Mouse (Mus musculus): Measurements from ENCODE around the gene Slc9a3r1. TPM values are rescaled to one million over a fixed set of nuclear protein-coding genes. Genes with fewer than 3 reads are reported as not detected.

The Slc9a3r1 gene
- 34.6 and 35.4 TPM in 2 replicates for polyA plus RNA-seq (2016; fragmentation: Nextera tagmentation; extraction: Ambion mirVana)

DNA sequence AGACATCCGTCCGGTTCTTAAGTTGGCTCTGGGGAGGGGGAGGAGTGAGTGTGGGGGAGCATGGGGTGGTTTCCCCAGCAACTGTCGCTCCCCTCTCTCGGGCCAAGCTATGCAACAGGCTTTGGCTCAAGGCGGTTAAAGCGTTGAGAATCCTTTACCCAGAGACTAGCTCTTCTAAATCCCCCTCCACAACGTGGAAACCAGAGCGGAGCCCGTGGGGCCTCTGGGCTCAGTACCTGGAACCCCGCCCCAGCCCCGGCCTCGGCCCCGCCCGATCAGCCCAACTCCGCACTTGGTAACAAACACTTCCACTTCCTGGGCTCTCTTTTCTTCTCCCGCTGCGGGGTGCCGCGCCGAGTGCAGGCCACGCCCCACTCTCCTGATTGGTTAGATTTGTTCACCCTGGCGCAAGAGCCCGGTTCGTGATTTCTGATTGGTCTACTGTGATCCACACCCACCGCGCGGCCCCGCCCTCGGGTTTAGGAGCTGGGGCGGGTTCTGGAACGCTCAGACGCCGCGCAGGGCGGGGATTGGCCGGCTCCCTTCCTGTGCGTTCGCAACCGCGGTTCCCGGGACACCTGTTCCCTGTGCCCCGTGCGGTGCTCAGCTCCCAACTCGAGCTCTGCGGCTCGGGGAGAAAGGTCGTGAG, at the start of gene Slc9a3r1:
Slc9a3r1 (plus strand) TSS at position 510 of the 649 bp plus-strand sequence.
- WGBS = under 1% methylated on average over 47 of the region's 47 CpGs
- peak; percentile 94 for ATAC-seq (ENCODE audit: insufficient number of reproducible peaks, insufficient read depth, low FRiP score, low TSS enrichment)
- peak within 1 kb of the TSS; percentile 56 for H3K9ac ChIP-seq
- peak within 1 kb of the TSS; percentile 25; the same call in 1 of the 2 replicates for H3K27ac ChIP-seq
- peaks cover 43% of the 10 kb centered on the region for H3K27me3 ChIP-seq
- no peaks in the 10 kb centered on the region for H3K36me3 ChIP-seq
- H3K4me3 ChIP-seq = peak within 1 kb of the TSS; percentile 65
- peaks cover 31% of the 10 kb centered on the region for H3K4me1 ChIP-seq
- no peaks in the 10 kb centered on the region for H3K9me3 ChIP-seq
- peak within 1 kb of the TSS; percentile 90 for H3K4me2 ChIP-seq (replicated peaks)

- Histone ChIP-seq H3K4me1 (no peaks in the 10 kb centered on the region), H3K27ac (no peak overlapping the region), H3K36me3 (no peaks in the 10 kb centered on the region), H3K4me2 (replicated peaks) (no peak overlapping the region), H3K4me3 (no peak overlapping the region), H3K9ac (no peak overlapping the region), H3K27me3 (no peaks in the 10 kb centered on the region), H3K9me3 (no peaks in the 10 kb centered on the region)
- WGBS = 70% methylated on average over 9 of the region's 9 CpGs
- ATAC-seq (ENCODE audit: insufficient number of reproducible peaks, insufficient read depth, low FRiP score, low TSS enrichment) = no peak
These were observed 43.7 kb upstream of the Slc9a3r1 start for GRCm38 (mm10) chr11:115119409-115119808.

- no peak for ATAC-seq (ENCODE audit: insufficient number of reproducible peaks, insufficient read depth, low FRiP score, low TSS enrichment)
These were observed 34.7 kb upstream of the Slc9a3r1 start for GRCm38 (mm10) chr11:115128483-115128882.

DNA sequence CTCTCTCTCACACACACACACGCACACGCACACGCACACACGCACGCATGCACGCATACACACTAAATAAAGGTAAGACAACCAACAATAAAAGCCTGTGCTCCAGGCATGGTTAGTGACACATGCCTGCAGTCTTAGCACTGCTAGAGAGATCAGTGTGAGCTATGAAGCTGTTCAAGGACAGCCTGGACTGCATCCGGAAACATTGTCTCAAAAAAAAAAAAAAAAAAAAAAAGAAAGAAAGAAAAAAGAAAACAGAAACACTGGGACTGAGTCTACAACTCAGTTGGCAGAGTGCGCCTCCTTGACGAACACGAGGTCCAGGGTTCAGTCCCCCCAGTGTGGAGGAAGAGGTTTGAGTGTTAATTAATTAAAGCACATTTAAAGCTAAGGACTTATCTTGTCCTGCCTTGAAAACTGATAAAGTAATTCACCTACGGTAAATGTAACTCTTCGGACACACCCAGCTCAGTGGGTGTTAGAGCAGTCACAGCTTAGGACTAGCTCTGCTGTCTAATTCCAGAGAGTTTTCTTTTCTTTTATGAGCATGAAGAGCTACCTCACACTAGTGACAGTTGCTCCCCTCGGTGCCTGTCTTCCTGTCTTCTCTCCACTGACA, 33.5 kb upstream of the Slc9a3r1 start:
- no peak overlapping the region for H3K4me2 ChIP-seq (replicated peaks)
- no peak overlapping the region for H3K27ac ChIP-seq
- H3K27me3 ChIP-seq = no peaks in the 10 kb centered on the region
- no peaks in the 10 kb centered on the region for H3K4me1 ChIP-seq
- no peak for ATAC-seq (ENCODE audit: insufficient number of reproducible peaks, insufficient read depth, low FRiP score, low TSS enrichment)
- no peaks in the 10 kb centered on the region for H3K9me3 ChIP-seq
- no peak overlapping the region for H3K4me3 ChIP-seq
- no peaks in the 10 kb centered on the region for H3K36me3 ChIP-seq
- WGBS = 88% methylated on average over 13 of the region's 13 CpGs
- H3K9ac ChIP-seq = no peak overlapping the region

More at GRCm38 (mm10) chr11:115128483-115128882, 34.7 kb upstream of the Slc9a3r1 start:
- H3K4me1 ChIP-seq = no peaks in the 10 kb centered on the region
- no peaks in the 10 kb centered on the region for H3K36me3 ChIP-seq
- no peak overlapping the region for H3K27ac ChIP-seq
- no peaks in the 10 kb centered on the region for H3K9me3 ChIP-seq
- no peak overlapping the region for H3K9ac ChIP-seq
- no peaks in the 10 kb centered on the region for H3K27me3 ChIP-seq
- H3K4me2 ChIP-seq (replicated peaks) = no peak overlapping the region
- WGBS = 69% methylated on average over 4 of the region's 4 CpGs
- H3K4me3 ChIP-seq = no peak overlapping the region

GRCm38 (mm10) chr11:115131768-115132381, 31.3 kb upstream of the Slc9a3r1 start:
- Histone ChIP-seq H3K4me2 (replicated peaks) (no peak overlapping the region), H3K4me1 (no peaks in the 10 kb centered on the region), H3K27ac (no peak overlapping the region), H3K4me3 (no peak overlapping the region), H3K36me3 (no peaks in the 10 kb centered on the region), H3K27me3 (no peaks in the 10 kb centered on the region), H3K9me3 (no peaks in the 10 kb centered on the region), H3K9ac (no peak overlapping the region)
- WGBS = 80% methylated on average over 8 of the region's 8 CpGs
- ATAC-seq (ENCODE audit: insufficient number of reproducible peaks, insufficient read depth, low FRiP score, low TSS enrichment) = no peak

GRCm38 (mm10) chr11:115133800-115134199, 29.3 kb upstream of the Slc9a3r1 start, which contains the start of gene Cd300lf:
Gene Cd300lf, minus strand, starts transcription at chr11:115133992.
- Histone ChIP-seq H3K4me3 (no peak within 1 kb of the TSS), H3K27me3 (no peaks in the 10 kb centered on the region), H3K4me1 (no peaks in the 10 kb centered on the region), H3K36me3 (no peaks in the 10 kb centered on the region), H3K9ac (no peak within 1 kb of the TSS), H3K27ac (no peak within 1 kb of the TSS), H3K9me3 (no peaks in the 10 kb centered on the region), H3K4me2 (replicated peaks) (no peak within 1 kb of the TSS)
- WGBS = 81% methylated on average over 8 of the region's 8 CpGs
- no peak for ATAC-seq (ENCODE audit: insufficient number of reproducible peaks, insufficient read depth, low FRiP score, low TSS enrichment)

DNA sequence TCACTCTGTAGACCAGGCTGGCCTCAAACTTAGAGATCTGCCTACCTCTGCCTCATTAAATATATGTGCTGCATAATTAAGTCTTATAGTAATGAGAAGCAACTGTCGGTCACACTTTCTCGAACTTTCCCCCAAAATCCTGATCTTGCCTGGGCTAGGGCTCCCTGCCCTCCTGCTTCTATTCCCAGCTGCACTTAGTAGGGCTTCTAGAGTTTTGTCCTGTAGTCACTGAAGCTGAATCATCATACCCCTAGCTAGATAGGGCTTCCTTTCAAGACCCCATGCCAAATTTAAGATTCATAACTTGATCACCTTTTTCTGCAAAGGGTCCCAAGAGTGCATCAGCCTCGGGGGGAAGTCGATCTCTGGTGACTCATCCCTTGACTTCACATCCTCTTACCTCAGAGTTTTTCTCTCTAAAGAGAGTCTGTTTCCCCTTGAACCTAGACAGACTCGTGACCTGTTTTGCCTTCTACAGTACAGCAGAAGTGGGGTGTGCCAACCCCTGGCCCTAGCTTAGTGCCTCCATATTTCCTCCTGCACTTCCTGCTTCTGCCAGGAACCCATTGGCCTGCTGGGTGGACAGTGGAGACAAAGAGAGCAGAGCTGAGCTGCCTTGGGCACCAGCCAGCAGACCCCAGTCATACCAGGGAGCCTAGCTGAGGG, 24.4 kb upstream of the Slc9a3r1 start:
- no peak overlapping the region for H3K27ac ChIP-seq
- H3K9me3 ChIP-seq = no peaks in the 10 kb centered on the region
- H3K36me3 ChIP-seq = no peaks in the 10 kb centered on the region
- H3K27me3 ChIP-seq = no peaks in the 10 kb centered on the region; the same call in 1 of the 2 replicates
- no peak overlapping the region for H3K9ac ChIP-seq
- H3K4me2 ChIP-seq (replicated peaks) = no peak overlapping the region
- ATAC-seq (ENCODE audit: insufficient number of reproducible peaks, insufficient read depth, low FRiP score, low TSS enrichment) = no peak
- no peak overlapping the region for H3K4me3 ChIP-seq
- H3K4me1 ChIP-seq = no peaks in the 10 kb centered on the region
- WGBS = 75% methylated on average over 5 of the region's 5 CpGs

GRCm38 (mm10) chr11:115141970-115142369, 21.2 kb upstream of the Slc9a3r1 start:
- no peak for ATAC-seq (ENCODE audit: insufficient number of reproducible peaks, insufficient read depth, low FRiP score, low TSS enrichment)

GRCm38 (mm10) chr11:115147813-115148212, 15.3 kb upstream of the Slc9a3r1 start:
- WGBS = 81% methylated on average over 4 of the region's 4 CpGs
- Histone ChIP-seq H3K27me3 (0 out of 2 replicates have a peak, but pooled peaks cover 2% of the 10 kb centered on the region), H3K4me3 (no peak overlapping the region), H3K9me3 (no peaks in the 10 kb centered on the region), H3K27ac (no peak overlapping the region), H3K9ac (no peak overlapping the region), H3K4me1 (peaks cover 9% of the 10 kb centered on the region; the same call in 1 of the 2 replicates), H3K4me2 (replicated peaks) (no peak overlapping the region), H3K36me3 (no peaks in the 10 kb centered on the region)
- ATAC-seq (ENCODE audit: insufficient number of reproducible peaks, insufficient read depth, low FRiP score, low TSS enrichment) = no peak

More at GRCm38 (mm10) chr11:115141970-115142369, 21.2 kb upstream of the Slc9a3r1 start:
- Histone ChIP-seq H3K27me3 (no peaks in the 10 kb centered on the region; the same call in 1 of the 2 replicates), H3K27ac (no peak overlapping the region), H3K4me3 (no peak overlapping the region), H3K36me3 (no peaks in the 10 kb centered on the region), H3K4me2 (replicated peaks) (no peak overlapping the region), H3K9ac (no peak overlapping the region), H3K4me1 (no peaks in the 10 kb centered on the region), H3K9me3 (no peaks in the 10 kb centered on the region)
- WGBS = 76% methylated on average over 2 of the region's 2 CpGs

GRCm38 (mm10) chr11:115150741-115151254, 12.3 kb upstream of the Slc9a3r1 start:
- no peak overlapping the region for H3K4me3 ChIP-seq
- WGBS = 65% methylated on average over 6 of the region's 6 CpGs
- peaks cover 16% of the 10 kb centered on the region; the same call in 1 of the 2 replicates for H3K4me1 ChIP-seq
- H3K4me2 ChIP-seq (replicated peaks) = no peak overlapping the region
- H3K9me3 ChIP-seq = no peaks in the 10 kb centered on the region
- peaks cover 31% of the 10 kb centered on the region for H3K27me3 ChIP-seq
- H3K36me3 ChIP-seq = no peaks in the 10 kb centered on the region
- ATAC-seq (ENCODE audit: insufficient number of reproducible peaks, insufficient read depth, low FRiP score, low TSS enrichment) = no peak
- H3K27ac ChIP-seq = no peak overlapping the region
- no peak overlapping the region for H3K9ac ChIP-seq

- peaks cover 41% of the 10 kb centered on the region for H3K27me3 ChIP-seq
These were observed 11.2 kb upstream of the Slc9a3r1 start for GRCm38 (mm10) chr11:115151755-115152429.

More at GRCm38 (mm10) chr11:115151755-115152429, 11.2 kb upstream of the Slc9a3r1 start:
- peaks cover 16% of the 10 kb centered on the region; the same call in 1 of the 2 replicates for H3K4me1 ChIP-seq
- no peaks in the 10 kb centered on the region for H3K36me3 ChIP-seq
- H3K9ac ChIP-seq = no peak overlapping the region
- WGBS = 8% methylated on average over 15 of the region's 15 CpGs
- no peak for ATAC-seq (ENCODE audit: insufficient number of reproducible peaks, insufficient read depth, low FRiP score, low TSS enrichment)
- H3K4me3 ChIP-seq = peak overlapping the region; percentile 34
- H3K27ac ChIP-seq = no peak overlapping the region
- H3K9me3 ChIP-seq = no peaks in the 10 kb centered on the region
- H3K4me2 ChIP-seq (replicated peaks) = peak overlapping the region; percentile 50
